Mouse (Mus musculus): ENCODE measurements at regions not wholly inside any gene's neighbourhood (a gene's known extent, or its start where the extent isn't known, plus 50 kb on each side); places are given as distances from the start of the nearest gene placed in this dataset.
A peak's percentile ranks its signal among the peaks of the same experiment; 100 is the strongest.

DNA sequence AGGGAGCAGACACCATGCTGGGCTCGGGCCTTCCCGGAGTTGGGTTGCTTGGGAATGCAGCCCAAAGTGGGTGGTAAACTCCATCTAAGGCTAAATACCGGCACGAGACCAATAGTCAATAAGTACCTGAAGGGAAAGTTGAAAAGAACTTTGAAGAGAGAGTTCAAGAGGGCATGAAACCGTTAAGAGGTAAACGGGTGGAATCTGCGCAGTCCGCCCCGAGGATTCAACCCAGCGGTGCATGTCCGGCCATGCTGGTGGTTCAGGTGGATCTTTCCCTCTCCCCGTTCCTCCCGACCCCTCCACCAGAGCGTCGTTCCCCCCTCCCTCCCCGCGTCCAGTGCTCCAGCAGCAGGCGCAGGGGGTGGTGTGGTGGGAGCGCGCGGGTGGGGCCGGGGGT is 179.1 kb upstream of the Arhgef26 start:
- peak; percentile 68 for DNase-seq (ENCODE audit: extremely low spot score, low read depth, low spot score)

DNA sequence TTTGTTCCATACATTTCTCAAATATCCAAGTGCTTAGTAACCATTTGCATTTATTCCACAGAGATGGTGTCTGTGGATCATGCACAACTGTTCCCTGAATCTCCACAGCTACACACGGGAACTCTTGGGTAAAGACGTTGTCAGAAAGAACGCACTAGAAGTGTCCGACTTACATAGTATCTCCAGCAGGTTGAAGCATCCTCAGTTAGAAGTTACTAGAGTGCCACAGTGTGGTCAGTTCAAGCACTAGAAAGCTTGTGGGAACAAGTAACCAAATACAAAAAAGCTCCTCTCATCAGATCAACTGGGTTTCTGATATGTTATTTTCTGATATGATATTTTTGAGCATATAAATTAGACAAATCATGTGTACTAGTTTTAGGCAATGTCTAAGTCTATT is 167.5 kb upstream of the Arhgef26 start:
- no peak for DNase-seq (ENCODE audit: extremely low spot score, low read depth, low spot score)

DNA sequence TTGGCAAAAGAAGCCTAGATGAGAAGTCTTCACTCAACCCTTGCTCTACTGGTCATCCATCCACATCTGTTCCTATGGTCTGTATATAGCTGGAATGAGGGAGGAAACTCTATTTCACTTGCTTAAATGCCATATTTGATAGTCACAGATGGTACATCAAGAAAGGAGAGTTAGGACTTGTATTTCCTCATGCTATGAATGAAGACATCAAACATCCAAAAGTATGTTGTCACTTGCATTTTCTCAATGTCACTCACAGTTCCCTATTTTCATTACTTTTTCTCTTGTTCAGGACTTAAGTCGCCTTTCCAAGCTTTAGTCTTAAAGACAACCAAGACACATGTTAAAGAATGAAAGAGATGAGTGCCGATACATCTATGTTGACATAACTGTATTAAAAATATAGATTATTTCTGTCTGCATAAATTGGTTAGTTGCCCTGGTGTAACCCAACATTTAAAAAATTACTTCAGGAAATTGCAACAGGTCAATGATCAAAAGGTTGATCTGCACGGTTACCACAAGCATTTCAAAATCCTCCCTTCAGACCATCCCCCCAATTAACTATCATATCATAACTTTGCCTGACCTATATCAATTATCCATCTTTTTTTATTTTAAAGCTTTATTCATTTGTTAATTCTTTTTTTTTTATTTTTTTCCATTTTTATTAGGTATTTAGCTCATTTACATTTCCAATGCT is 150.2 kb upstream of the Arhgef26 start:
- DNase-seq (ENCODE audit: extremely low spot score, low read depth, low spot score), result no peak

DNA sequence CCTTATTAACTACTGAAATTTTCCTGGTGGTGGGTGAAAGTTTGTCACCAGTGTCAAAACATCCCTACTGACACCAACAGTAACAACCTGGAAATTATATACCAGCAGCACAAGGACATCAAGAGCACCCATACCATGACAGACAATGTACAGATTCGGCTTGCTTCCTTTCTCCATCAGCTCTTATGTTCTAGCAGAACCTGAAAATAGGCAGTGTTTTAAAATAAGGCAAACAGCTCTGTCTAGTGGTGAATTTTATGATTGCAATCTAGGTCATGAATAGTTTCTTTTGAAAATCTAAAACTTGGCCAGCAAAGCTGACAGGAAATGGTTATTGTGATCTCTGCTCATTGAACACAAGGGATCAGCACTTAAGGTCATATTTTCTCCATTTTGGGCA is 145.7 kb upstream of the Arhgef26 start:
- peak; percentile 42 for DNase-seq (ENCODE audit: extremely low spot score, low read depth, low spot score)

DNA sequence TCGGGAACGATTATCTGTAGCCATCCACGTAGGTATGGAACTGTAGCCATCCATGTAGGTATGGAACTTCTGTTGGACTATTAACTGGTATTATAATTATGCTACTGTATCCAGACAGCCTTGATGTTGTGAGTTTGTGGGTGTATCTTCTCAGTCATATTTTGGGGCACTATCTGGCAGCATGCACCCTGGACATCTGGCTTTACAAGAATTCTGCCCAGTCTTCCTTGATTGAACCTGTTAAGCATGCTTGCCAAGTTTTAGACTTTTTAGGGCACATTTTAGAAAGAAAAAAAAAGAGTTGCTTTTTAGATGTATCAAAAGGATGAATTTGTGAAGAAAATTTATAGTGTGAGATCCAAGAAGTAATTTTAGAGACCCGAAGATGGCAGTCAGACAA is 143.7 kb upstream of the Arhgef26 start:
- DNase-seq (ENCODE audit: extremely low spot score, low read depth, low spot score), result no peak

DNA sequence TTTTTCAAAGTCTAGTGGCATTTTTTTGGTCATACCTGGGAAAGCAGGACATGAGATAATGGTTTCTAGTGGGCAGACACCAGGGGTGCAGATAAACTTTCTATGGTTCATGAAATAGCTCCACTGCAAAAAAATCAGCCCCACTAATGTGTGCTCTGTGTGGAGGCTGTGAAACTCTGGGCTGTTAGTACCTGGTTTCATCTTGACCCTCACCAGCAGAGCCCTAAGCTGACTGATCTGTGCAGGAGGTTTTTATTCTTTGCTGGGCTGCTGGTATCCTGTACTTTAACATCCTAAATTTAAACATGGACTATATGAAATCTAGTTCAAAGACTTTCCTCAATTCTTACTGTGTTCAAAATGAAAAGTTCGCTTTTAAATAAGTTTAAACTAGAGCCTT is 141.5 kb upstream of the Arhgef26 start:
- no peak for DNase-seq (ENCODE audit: extremely low spot score, low read depth, low spot score)

DNA sequence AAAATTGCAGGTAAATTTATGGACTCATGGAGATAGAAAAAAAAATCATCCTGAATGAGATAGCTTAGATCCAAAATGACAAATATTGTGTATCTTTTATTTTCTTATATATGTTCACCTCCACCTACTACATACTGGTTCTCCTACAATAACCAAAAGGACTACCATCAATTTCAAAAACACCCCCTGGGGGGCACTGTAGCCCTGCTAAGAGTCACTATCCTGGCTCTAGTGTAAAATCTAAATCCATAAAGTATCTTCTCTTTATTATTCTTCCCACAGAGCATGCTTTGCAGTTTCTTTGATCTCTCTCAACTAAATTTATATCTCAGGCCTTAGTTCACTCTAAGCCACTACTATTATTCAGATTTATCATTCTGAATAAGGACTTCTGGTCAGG is 122.3 kb upstream of the Arhgef26 start:
- DNase-seq (ENCODE audit: extremely low spot score, low read depth, low spot score), result no peak

DNA sequence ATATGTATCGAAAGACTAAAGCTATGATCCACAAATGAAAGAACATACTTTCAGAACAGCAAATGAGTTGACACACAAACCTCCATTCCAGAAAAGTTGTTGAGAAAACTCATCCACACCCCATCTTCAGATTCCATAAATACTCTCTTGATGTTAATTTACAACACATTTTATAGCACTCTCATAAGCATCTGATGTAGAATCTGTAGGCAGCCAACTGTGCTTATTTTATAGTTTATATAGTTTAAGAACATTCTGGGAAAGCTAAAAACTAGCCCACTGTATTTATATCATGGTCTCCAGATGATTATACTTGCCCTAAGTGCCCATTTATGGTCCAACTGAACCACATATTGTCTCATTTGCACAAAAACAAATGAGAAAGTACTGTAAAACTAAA is 120.8 kb upstream of the Arhgef26 start:
- DNase-seq (ENCODE audit: extremely low spot score, low read depth, low spot score), result no peak

DNA sequence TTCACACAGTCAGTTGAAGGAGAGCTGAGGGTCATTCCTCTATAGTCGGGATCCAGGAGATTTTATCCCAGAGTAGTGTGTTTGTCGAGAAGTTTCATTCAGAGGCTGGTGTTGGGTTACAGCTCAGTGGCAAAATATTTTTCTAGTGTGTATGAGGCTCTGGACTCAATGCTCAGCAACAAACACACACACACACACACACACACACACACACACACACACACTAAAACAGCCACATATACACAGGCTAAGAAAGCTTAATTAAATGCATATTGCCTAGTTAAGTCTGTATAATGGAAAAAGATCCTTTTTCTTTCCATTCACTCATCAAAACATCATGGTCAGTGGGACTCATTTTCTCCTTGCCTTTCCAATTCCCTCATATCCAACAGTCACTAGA is 110.4 kb upstream of the Arhgef26 start:
- DNase-seq (ENCODE audit: extremely low spot score, low read depth, low spot score), result no peak

DNA sequence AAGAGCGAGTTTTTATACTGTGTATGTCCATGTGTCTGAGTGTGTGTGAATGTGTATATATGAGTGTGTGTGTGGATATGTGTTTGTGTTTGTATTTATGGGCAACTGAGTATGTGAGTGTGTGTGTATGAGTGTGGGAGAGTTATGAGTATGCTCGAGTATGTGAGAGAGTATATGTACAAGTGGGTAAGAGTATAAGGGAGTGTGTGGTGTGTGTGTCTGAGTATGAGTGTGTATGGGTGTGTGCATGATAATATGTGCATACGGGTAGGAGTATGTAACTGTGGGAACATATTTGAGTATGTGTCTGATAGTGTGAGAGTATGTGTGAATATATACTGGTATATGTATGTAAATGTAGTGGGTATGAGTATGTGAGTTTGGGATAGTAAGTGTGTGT is 110.0 kb upstream of the Arhgef26 start:
- no peak for DNase-seq (ENCODE audit: extremely low spot score, low read depth, low spot score)

DNA sequence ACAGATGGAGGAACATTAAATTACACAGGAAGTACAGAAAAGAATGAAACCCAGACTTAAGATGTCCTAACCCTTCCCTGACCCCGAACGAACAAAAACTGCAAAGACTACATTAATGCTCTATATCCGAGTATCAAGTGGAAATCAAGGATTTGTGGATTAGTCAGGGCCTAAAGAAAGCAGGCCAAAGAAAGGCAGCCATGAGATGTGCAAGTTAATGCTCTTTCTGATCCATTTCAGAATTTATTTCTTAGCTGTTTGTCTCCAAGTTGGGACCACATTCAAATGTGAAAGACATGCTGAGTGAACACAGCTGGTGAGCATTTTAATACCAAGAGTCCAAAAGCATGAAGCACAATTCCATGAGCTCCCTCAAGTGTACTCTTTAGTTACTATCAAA is 97.1 kb upstream of the Arhgef26 start:
- no peak for DNase-seq (ENCODE audit: extremely low spot score, low read depth, low spot score)

DNA sequence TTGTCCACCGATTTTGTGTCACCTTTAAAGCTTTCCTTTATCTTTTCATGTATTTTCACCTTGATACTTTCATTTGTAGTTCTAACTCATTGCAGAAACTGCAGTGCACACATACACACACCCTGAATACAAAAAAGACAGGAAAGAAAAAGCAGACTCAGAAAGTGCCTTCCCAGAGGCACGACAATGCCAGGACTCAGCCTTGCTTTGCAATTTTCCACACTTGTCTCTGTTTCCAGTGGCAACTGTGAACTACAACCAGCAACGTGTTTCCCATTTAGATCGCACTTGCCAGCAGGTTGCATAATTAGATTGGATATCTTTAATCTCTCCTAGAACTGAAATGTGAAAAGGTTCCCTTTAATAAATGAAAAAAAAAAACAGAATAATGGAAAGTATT is 66.4 kb upstream of the Arhgef26 start:
- DNase-seq (ENCODE audit: extremely low spot score, low read depth, low spot score), result no peak

DNA sequence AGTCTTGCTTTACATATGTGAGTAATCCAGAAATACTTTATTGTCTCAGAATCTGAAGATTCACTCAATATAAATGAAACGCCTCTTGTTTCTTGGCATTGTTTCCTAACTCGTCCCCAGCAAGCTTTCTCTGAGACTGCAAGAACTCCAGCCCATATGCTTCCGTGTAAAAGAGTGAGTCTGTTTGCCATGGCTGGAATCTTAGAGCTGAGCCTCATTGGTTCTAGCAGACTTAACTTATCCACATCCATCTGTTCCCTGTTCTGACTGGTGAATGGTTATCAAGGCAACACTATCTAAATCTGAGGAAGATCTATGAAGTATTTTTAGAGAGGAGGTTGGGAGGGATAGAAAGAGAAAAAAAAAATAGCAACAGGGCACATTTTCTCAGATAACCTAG is 59.9 kb upstream of the Arhgef26 start:
- DNase-seq (ENCODE audit: extremely low spot score, low read depth, low spot score), result no peak

DNA sequence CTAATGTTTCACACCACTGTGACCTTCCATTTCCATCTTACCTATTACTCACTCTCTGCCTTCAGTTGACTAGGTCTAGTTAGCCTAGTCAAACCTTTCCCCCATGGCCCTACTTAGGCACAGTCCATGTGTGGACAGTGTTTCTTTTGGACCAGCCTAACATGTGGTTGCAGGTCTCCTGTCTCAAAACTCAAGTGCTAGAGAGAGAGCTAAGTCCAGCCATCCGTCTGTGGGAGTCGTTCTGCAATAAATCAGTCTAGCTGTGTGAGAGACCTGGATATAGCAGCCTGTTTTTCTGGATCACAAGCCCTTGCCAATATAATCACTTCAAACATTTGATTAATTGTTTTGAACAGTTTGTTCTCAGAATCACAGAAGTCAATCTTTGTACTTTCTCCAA is 57.2 kb upstream of the Arhgef26 start:
- no peak for DNase-seq (ENCODE audit: extremely low spot score, low read depth, low spot score)
